Mouse (Mus musculus): ENCODE data around the gene Akp3.

Akp3 gene

GRCm38 (mm10) chr1:87154501-87155120 lies 29.8 kb downstream of the Akp3 start:
- no peak for DNase-seq (ENCODE audit: low read depth, low spot score)

DNA sequence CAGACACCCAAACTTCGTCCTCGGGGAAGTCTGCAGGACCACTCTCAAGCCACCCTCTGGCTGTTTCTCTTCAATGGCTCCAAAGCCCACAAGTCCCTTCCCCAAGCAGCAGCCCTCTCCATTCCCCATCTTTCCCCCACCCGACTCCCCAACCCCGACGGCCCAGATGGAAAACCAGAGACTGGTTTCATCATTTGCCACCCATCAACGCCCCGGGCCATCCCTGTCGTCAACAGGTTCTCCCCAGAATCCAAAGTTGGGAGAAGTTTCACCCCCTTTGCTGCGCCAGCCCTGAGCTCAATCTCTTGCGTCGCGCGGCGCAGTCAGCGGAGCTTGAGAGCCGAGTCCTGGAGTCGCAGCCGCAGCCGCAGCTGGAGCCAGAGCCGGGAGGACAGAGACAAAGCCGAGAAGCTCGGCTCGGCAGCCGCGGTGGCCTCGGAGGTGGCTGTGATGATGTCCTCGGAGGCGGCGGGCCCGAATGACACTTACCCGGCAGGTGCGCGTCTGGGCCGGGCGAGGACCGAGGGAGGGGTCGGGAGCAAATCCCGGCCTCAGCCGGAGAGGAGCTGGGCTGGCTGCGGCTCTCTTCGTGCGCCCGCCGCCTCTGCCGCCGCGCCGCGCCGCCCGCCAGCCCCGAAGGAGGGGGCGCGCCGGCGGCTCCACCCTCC lies 30.9 kb downstream of the Akp3 start:
- DNase-seq (ENCODE audit: low read depth, low spot score): no peak

GRCm38 (mm10) chr1:87156199-87156587 lies 31.4 kb downstream of the Akp3 start, which contains the start of gene Ecel1:
TSS of gene Ecel1 (minus strand) at chr1:87156521.
- no peak for DNase-seq (ENCODE audit: low read depth, low spot score)

- DNase-seq (ENCODE audit: low read depth, low spot score): no peak
Measured at GRCm38 (mm10) chr1:87159396-87159795, 34.6 kb downstream of the Akp3 start.

DNA sequence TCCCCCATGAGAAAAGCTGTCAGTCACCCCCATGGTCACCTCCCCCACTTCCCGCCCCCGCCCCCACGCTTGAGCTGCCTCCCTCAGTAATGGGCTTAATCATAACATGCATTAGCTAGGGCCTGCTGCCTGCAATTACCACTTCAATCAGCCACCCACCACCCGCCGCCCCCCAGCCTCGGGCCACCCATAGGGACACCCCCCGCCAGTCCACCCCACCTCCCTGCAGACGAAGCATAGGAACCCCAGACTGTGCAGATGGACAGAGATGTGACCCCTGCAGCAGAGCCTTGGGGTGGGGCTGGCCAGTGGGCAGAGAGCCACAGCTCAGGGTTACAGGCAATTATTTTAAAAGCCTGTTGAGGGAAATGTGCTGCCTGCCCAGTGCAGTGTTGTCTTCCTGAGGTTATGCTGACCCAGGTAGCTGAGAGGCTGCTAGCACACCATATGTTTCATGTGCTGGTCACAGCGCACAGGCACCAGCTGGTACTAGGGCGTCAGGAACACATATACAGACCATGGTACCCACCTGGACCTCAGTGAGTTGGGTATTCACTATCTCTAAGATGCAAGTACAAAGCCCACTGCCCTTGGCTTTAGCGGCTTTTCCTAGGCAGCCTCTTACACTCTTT lies 39.5 kb downstream of the Akp3 start:
- no peak for DNase-seq (ENCODE audit: low read depth, low spot score)

DNA sequence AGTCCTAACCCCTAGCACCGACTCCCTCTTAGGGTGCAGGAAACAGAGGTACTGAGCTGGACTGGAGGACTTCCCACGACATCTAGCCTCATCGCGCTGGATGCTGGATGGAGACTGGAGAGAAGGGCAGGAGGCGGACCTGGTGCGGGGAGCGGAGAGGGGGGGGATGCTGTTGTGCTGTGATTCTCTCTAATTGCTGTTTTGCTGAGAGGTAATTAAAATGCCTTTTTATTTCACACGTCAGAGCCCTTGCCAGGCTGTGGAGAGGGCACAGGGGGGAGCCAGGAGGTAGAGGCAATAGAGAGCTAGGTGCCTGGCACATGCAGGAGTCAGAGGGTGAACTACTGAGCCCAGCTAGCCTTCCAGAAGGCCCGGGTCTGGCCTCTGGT lies 40.0 kb downstream of the Akp3 start:
- DNase-seq (ENCODE audit: low read depth, low spot score): no peak

- no peak for DNase-seq (ENCODE audit: low read depth, low spot score)
Measured at GRCm38 (mm10) chr1:87170458-87170857, 45.7 kb downstream of the Akp3 start.

- DNase-seq (ENCODE audit: low read depth, low spot score): no peak
Measured at GRCm38 (mm10) chr1:87171312-87171711, 46.5 kb downstream of the Akp3 start.

DNA sequence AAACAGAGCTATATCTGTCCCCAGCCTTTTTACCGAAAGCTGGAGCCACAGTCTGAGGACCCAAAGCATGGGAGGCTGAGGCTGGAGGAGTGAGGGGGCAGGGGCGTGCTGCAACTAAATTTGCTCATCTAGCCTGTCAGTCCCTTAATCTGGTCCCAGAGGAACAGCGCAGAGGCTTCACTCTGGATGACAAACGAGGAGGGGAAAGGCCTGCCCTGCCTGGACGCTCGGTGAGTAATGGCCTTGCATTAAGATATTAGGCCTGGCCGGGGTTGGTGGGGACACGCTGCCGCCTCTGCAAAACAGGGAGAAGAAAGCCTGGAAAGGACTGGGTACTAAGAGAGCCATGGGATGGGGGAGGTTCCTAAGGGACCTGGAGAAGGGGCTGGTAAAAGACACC lies 47.5 kb downstream of the Akp3 start:
- no peak for DNase-seq (ENCODE audit: low read depth, low spot score)

GRCm38 (mm10) chr1:87174006-87174955 lies 49.5 kb downstream of the Akp3 start:
- peak; percentile 38 for DNase-seq (ENCODE audit: low read depth, low spot score)

DNA sequence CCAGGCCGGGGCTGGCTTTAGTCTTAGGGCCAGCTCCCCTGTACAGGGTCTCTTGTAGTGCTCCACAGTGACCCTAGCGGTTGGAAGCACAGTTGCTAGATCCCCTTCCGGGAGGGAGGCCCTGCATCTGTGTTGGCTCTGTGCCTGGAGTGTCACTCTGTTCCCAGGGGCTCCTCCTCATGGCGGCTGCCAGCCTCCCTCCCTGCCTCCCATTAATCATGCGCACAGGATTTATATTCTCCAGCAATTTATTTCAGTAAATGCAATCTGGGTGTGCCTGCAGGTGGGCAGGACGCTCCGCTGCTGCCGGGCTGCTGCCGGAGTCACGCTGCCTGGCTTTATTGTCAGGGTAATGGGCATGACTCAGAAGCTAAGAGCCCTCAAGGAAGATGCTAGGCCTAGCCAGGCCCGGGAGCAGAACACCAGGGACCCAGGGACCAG lies 51.1 kb downstream of the Akp3 start:
- DNase-seq (ENCODE audit: low read depth, low spot score): peak; percentile 15

All from skeletal muscle tissue, adult 2 months (tissue).